Mouse (Mus musculus) thymus, postnatal 10 days (tissue): ENCODE measurements at regions not wholly inside any gene's neighbourhood (a gene's known extent, or its start where the extent isn't known, plus 50 kb on each side); places are given as distances from the start of the nearest gene placed in this dataset.

Experiments
- DNase-seq, 2 experiments: peaks; one replicate each; pipeline ENCODE4 v3.0.0; 2021; ENCODE audit warnings: low spot score in 2 of 2

GRCm38 (mm10) chr13:51016956-51017703 is 83.5 kb upstream of the Spin1 start:
- DNase-seq, result no peak

DNA sequence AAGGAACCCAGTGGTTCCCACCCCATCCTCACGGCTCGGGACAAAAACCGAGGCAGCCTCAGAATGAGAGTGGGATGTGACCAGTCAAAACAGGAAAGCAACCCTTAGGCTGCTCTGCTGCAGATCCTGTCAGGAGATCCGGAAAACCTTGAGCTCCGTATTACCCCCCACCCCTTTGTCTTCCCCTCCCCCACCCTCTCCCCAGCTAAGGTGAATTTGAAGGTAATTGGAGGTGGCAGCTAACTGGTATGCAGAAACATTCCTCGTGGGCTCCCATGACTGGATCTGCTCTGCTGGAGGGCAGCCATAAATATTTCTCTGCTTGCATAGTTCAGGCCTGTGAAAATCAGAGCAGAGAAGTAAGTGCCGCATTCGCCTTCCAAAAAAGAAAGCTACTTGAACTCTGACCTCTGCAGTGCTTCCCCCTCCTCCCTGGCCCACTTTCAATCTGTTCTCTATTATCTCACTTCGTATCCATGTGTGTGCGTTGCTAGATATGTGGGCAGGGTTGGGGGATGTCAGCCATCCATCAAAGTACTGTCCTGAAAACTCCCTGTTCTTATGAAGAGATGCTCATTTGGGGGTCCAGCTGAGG is 82.9 kb upstream of the Spin1 start:
- DNase-seq, result no peak

- no peak for DNase-seq
Measured at GRCm38 (mm10) chr13:51018366-51018765, 82.3 kb upstream of the Spin1 start.

DNA sequence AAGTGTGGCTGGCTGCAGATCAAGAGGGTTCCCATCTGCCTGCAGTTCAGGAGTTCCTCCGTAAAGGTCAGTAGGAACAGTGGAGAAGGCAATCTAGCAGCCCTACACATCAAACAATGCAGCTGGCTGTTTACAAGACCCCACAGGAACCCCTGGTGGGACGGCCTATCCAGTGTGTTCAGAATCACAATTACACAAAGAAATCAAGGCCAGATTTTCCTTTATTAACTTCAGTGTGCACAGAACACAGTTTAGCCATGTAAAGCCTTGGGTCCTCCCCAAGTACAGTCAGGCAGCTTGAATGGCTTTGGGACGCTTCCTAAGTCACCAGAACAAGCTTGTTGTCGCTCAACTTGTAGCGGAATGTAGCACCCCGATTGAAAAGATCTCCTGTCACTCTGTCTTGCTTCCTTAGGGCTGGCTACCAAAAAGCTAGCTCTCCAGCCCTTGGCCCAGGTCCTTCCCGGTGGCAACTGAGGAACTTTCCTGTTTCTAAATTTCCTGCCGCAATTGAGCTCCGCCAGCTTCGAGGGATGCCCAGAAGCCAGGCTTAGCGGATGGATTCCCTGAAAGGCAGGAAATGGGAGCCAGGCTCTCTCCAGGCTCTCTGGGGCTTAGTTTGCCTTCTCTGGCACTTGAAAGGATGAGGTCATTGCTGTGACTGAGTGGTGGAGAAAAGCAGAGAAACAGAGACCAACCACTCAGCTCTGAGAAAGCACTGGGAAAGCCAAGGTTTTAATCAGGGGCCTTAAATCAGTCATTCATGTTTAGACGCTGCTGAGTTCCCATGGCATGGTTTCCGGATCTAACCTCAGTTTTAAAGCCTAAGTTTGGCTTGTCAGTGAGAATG is 78.1 kb upstream of the Spin1 start:
- DNase-seq, result no peak

GRCm38 (mm10) chr13:51023271-51023670 is 77.4 kb upstream of the Spin1 start:
- DNase-seq, result no peak

DNA sequence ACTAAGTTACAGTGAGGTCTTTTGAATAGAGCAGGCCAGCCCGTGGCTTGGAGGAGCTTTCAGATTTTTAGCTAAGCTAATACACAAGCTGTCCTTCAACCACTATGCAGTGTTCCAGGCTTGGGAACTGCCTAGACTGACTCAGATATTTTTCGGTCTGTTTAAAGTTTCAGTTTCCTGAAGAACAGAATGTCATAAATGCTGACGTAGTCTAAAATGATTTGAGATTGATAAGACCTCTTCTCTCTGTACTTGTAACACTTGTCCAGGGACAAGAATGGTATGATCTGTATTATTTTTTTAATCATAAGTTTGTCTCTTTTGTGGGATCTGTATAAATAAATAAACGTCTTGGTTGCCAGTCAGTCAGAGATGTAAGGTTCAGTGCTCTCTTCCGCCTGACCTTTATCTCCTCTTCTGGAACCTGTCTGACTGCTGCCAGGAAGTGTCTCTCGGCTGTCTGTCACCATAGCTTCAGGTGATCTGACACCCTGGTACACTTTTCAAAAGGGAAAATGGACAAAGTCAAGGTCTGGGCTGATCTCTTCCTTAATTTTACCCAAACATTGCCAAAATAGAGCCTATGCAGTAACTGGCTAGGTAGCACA is 74.3 kb upstream of the Spin1 start:
- no peak for DNase-seq

GRCm38 (mm10) chr13:51037850-51038450 is 62.7 kb upstream of the Spin1 start:
- DNase-seq, result no peak

DNA sequence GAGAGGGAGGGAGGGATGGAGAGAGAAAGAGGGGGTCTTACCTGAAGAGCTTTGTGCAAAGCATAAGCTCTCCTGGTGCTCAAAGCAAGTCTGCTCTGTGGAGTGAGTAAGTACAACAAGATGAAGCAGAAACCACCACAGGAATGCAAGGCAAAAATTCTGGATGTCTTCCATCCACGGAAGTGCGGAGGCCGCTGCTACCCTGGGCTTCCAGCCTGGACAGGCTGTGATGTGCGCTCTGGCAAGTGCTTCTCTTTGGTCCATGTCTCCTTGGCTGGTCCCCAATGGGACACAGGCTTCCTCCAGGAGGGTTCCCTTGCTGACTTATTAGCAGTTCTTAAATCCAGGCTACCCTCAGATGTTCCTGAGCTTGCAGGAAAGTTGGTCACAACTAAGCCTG is 61.7 kb upstream of the Spin1 start:
- no peak for DNase-seq

- DNase-seq, result no peak
Measured at GRCm38 (mm10) chr13:51041121-51041520, 59.6 kb upstream of the Spin1 start.

- DNase-seq, result no peak
Measured at GRCm38 (mm10) chr13:51042881-51043402, 57.7 kb upstream of the Spin1 start.
